Mouse (Mus musculus) E14TG2a.4 (cell line): Measurements from ENCODE around the gene Pnmal2.

Experiments
- CTCF ChIP-seq: conservative IDR thresholded peaks from 2 replicates; pipeline ENCODE4 v1.5.1; 2014; ENCODE audit warnings: low read length
- NANOG ChIP-seq: IDR thresholded peaks from 2 replicates; pipeline ENCODE4 v1.6.1; 2014; ENCODE audit warnings: borderline replicate concordance, low read length, mixed read lengths

- no peak for TF ChIP-seq CTCF
- no peak for TF ChIP-seq NANOG
These were observed 43.2 kb downstream of the Pnmal2 start for GRCm38 (mm10) chr7:16987541-16988149.
